Comparison of ENCODE assay signal across 11 mouse cellular contexts in the genomic region with DNA sequence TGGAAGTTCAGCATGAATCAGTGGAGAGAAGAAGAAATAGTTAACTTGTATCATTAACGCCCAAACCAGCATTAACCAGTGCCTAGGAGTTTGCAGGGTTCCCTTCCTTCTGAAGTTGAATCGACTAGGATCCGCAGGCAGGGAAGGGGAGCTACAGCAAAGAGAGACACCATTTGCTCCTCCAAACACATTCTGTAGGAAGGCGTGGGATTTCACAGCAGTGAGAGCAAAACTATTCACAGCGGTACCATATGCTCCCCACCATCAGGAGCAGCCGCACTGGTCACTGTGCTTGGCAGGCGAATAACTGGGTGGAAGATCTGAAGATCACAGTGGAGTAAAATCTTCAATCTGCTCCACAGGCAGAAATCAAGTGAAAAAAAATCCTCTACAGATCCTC.
A peak's percentile ranks its signal among the peaks of the same experiment; 100 is the strongest.
DNase-seq lines count a peak whose midpoint lies in the region; ATAC-seq lines count a peak whose summit lies in the region.
"Had no signal": no experiment of that assay in that cellular context is flagged by ENCODE, and none has a peak within 500 bp of the region (broad histone marks: within the 10 kb centered on the region; RNA-seq: fewer than 3 reads in every experiment).

No protein-coding gene starts in this region.

- ATAC-seq in midbrain, embryonic 11.5 days (ENCODE audit: low FRiP score) = no peak
- ATAC-seq in midbrain, embryonic 14.5 days (ENCODE audit: low FRiP score, low TSS enrichment) = no peak
- ATAC-seq in CD4-positive, CD25-positive, alpha-beta regulatory T cell, adult 4 months = no peak
- ATAC-seq: liver, embryonic 12.5 days had no signal

- no peak overlapping the region for H3K4me3 ChIP-seq in midbrain, embryonic 11.5 days (ENCODE audit: low read depth, low read length)
- no peak overlapping the region for H3K4me3 ChIP-seq in midbrain, embryonic 14.5 days (replicated peaks; ENCODE audit: low read depth, low read length)
- H3K4me3 ChIP-seq: liver, embryonic 12.5 days; megakaryocyte, embryonic 14.5 days had no signal

- 83% methylated on average over 7 of the region's 7 CpGs for WGBS in midbrain, embryonic 11.5 days
- 87% methylated on average over 7 of the region's 7 CpGs for WGBS in midbrain, embryonic 14.5 days

- no peaks in the 10 kb centered on the region; the same call in 1 of the 2 replicates for H3K27me3 ChIP-seq in midbrain, embryonic 11.5 days (ENCODE audit: control insufficient read depth, insufficient read depth, low read length)
- H3K27me3 ChIP-seq in midbrain, embryonic 14.5 days (ENCODE audit: control insufficient read depth, insufficient read depth, low read length) = no peaks in the 10 kb centered on the region
- H3K27me3 ChIP-seq: liver, embryonic 12.5 days; megakaryocyte, embryonic 14.5 days had no signal

- H3K9ac ChIP-seq in midbrain, embryonic 11.5 days (ENCODE audit: low read length) = no peak overlapping the region
- no peak overlapping the region for H3K9ac ChIP-seq in midbrain, embryonic 14.5 days (replicated peaks; ENCODE audit: low read length)
- H3K9ac ChIP-seq: liver, embryonic 12.5 days had no signal

- H3K4me2 ChIP-seq in midbrain, embryonic 11.5 days = no peak overlapping the region
- H3K4me2 ChIP-seq in midbrain, embryonic 14.5 days (ENCODE audit: low read length) = no peak overlapping the region
- H3K4me2 ChIP-seq: liver, embryonic 12.5 days had no signal

- peak; percentile 61 for DNase-seq in midbrain, embryonic 11.5 days (ENCODE audit: low spot score, missing footprints)
- DNase-seq in midbrain, embryonic 14.5 days = no peak
- peak; percentile 49 to 72 for DNase-seq in frontal cortex, postnatal 10 days (ENCODE audit: low spot score in 2 of 2)
- DNase-seq in left cerebral cortex, adult 18-20 months (ENCODE audit: low spot score in 2 of 2) = peak; percentile 67 to 87
- DNase-seq in right cerebral cortex, postnatal 4 days = peak; percentile 22
- no peak for DNase-seq in lung, postnatal 25 days (ENCODE audit: low spot score)
- no peak for DNase-seq in heart, postnatal 25 days (ENCODE audit: low spot score)
- DNase-seq: kidney, adult 9 months had no signal

- no peak overlapping the region for H3K27ac ChIP-seq in midbrain, embryonic 11.5 days (ENCODE audit: low read depth, low read length)
- no peak overlapping the region for H3K27ac ChIP-seq in midbrain, embryonic 14.5 days (replicated peaks; ENCODE audit: low read depth, low read length)
- H3K27ac ChIP-seq: liver, embryonic 12.5 days had no signal

- H3K4me1 ChIP-seq in midbrain, embryonic 11.5 days (ENCODE audit: control insufficient read depth, insufficient read depth, low read length) = peaks cover 8% of the 10 kb centered on the region; the same call in 1 of the 2 replicates
- peaks cover 6% of the 10 kb centered on the region; the same call in 1 of the 2 replicates for H3K4me1 ChIP-seq in midbrain, embryonic 14.5 days (ENCODE audit: control insufficient read depth, insufficient read depth, low read length)
- H3K4me1 ChIP-seq: liver, embryonic 12.5 days; megakaryocyte, embryonic 14.5 days had no signal

- no peaks in the 10 kb centered on the region for H3K9me3 ChIP-seq in midbrain, embryonic 11.5 days (ENCODE audit: control insufficient read depth, low read length)
- H3K9me3 ChIP-seq in midbrain, embryonic 14.5 days (ENCODE audit: control insufficient read depth, low read length) = no peaks in the 10 kb centered on the region
- H3K9me3 ChIP-seq: liver, embryonic 12.5 days had no signal

- intact Hi-C loops in heart, postnatal 25 days (cut with DNase I) = loop anchor here (10.0 kb wide), 1 partner anchor 610 kb away; the partner anchor contains the start of gene Lmo4

- H3K36me3 ChIP-seq in midbrain, embryonic 11.5 days (ENCODE audit: control insufficient read depth, insufficient read depth, low read length) = no peaks in the 10 kb centered on the region
- H3K36me3 ChIP-seq in midbrain, embryonic 14.5 days (ENCODE audit: control insufficient read depth, insufficient read depth, low read length) = no peaks in the 10 kb centered on the region
- H3K36me3 ChIP-seq: liver, embryonic 12.5 days had no signal

Comparison
In these comparisons a context has a peak if more than half of its experiments do, and no peak if none do; other contexts are left out.
1. DNase-seq: peak in midbrain, embryonic 11.5 days (single experiment), frontal cortex, postnatal 10 days (2 of 2), left cerebral cortex, adult 18-20 months (2 of 2) and right cerebral cortex, postnatal 4 days (single experiment); none in midbrain, embryonic 14.5 days (single experiment), lung, postnatal 25 days (single experiment) and heart, postnatal 25 days (single experiment).